Mouse (Mus musculus): Measurements from ENCODE around the gene Ncstn. TPM values are rescaled to one million over a fixed set of nuclear protein-coding genes. Genes with fewer than 3 reads are reported as not detected.

Gene Ncstn
- 115 and 122 TPM in 2 replicates for polyA plus RNA-seq (2014; fragmentation: Nextera tagmentation; extraction: Ambion mirVana)

DNA sequence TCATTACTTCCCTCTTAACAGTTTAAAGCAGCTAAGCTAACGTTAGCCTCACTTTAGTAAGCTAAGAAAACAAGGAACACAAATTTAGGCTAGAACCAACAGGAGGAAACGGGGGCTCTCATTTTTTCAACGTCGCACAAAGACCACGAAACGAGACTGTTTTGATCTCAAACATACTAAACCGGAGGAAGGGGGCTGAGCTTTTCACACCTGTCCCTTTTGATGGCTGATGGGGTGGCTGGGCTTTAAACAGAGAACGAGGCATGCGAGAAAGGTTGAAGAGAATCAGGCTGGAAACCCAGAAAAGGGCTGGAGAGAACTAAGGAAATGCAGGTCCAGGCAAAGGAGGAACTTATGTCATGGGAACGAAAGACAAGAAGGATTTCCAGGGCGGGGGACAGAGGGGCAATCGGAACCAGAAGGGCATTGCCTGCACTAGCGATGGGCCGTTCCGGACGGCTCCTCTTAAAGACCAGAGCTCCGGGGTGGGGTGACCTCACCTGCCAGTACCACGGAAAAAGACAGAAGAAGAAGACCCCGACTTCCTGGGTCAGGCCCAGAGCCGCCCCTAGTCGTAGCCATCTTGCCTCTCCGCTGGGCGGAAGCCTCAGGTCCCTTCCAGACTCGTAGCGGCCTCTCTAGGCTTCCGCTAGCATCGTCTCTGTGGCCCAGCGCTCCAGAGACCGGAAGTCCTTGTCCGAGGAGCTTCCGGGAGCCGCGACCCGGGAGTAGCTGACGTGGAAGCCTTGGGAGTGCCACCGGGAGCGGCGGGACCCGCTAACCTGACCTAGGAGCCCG is at the start of gene Ncstn, which contains the start of gene Copa:
TSS of gene Ncstn (minus strand) at position 695 of the 798 bp plus-strand sequence.
TSS of gene Copa (plus strand) at position 429 of the 798 bp plus-strand sequence.
- H3K4me1 ChIP-seq (ENCODE audit: control insufficient read depth, insufficient read depth, low read length) = peaks cover 10% of the 10 kb centered on the region; the same call in 1 of the 2 replicates
- under 1% methylated on average over 40 of the region's 40 CpGs for WGBS (ENCODE audit: insufficient replicate concordance)

GRCm38 (mm10) chr1:172132319-172132718 is 49.7 kb upstream of the Ncstn start:
- Histone ChIP-seq H3K9me3 (replicated peaks; ENCODE audit: control insufficient read depth, low read length) (no peaks in the 10 kb centered on the region), H3K4me3 (ENCODE audit: low read depth, low read length) (no peak overlapping the region), H3K9ac (ENCODE audit: low read depth, low read length) (no peak overlapping the region), H3K27ac (ENCODE audit: low read depth, low read length) (no peak overlapping the region), H3K36me3 (ENCODE audit: control insufficient read depth, insufficient read depth, low read length) (peaks cover 44% of the 10 kb centered on the region), H3K4me1 (ENCODE audit: control insufficient read depth, insufficient read depth, low read length) (peaks cover 6% of the 10 kb centered on the region), H3K4me2 (no peak overlapping the region), H3K27me3 (ENCODE audit: control insufficient read depth, insufficient read depth, low read length) (no peaks in the 10 kb centered on the region)
- ATAC-seq (replicated peaks; ENCODE audit: insufficient number of reproducible peaks, low FRiP score, low TSS enrichment) = no peak
- 90% methylated on average over 7 of the region's 7 CpGs for WGBS (ENCODE audit: insufficient replicate concordance)

More for the DNA sequence above, at the start of gene Ncstn, which contains the start of gene Copa:
- Histone ChIP-seq H3K4me2 (peak within 1 kb of the TSS; percentile 74), H3K27me3 (ENCODE audit: control insufficient read depth, insufficient read depth, low read length) (no peaks in the 10 kb centered on the region), H3K9ac (ENCODE audit: low read depth, low read length) (peak within 1 kb of the TSS; percentile 94), H3K4me3 (ENCODE audit: low read depth, low read length) (peak within 1 kb of the TSS; percentile 95), H3K27ac (ENCODE audit: low read depth, low read length) (peak within 1 kb of the TSS; percentile 78), H3K36me3 (ENCODE audit: control insufficient read depth, insufficient read depth, low read length) (0 out of 2 replicates have a peak, but pooled peaks cover 7% of the 10 kb centered on the region), H3K9me3 (replicated peaks; ENCODE audit: control insufficient read depth, low read length) (no peaks in the 10 kb centered on the region)
- peak; percentile 95 for ATAC-seq (replicated peaks; ENCODE audit: insufficient number of reproducible peaks, low FRiP score, low TSS enrichment)

GRCm38 (mm10) chr1:172129780-172130179 is 47.2 kb upstream of the Ncstn start:
- ATAC-seq (replicated peaks; ENCODE audit: insufficient number of reproducible peaks, low FRiP score, low TSS enrichment) = no peak
- no peaks in the 10 kb centered on the region for H3K27me3 ChIP-seq (ENCODE audit: control insufficient read depth, insufficient read depth, low read length)
- no peak overlapping the region for H3K4me2 ChIP-seq
- peaks cover 40% of the 10 kb centered on the region for H3K36me3 ChIP-seq (ENCODE audit: control insufficient read depth, insufficient read depth, low read length)
- no peak overlapping the region for H3K4me3 ChIP-seq (ENCODE audit: low read depth, low read length)
- H3K27ac ChIP-seq (ENCODE audit: low read depth, low read length) = no peak overlapping the region
- H3K4me1 ChIP-seq (ENCODE audit: control insufficient read depth, insufficient read depth, low read length) = peaks cover 8% of the 10 kb centered on the region
- 90% methylated on average over 5 of the region's 5 CpGs for WGBS (ENCODE audit: insufficient replicate concordance)
- no peaks in the 10 kb centered on the region for H3K9me3 ChIP-seq (replicated peaks; ENCODE audit: control insufficient read depth, low read length)
- H3K9ac ChIP-seq (ENCODE audit: low read depth, low read length) = no peak overlapping the region

- H3K27ac ChIP-seq (ENCODE audit: low read depth, low read length) = no peak overlapping the region
- no peak overlapping the region for H3K9ac ChIP-seq (ENCODE audit: low read depth, low read length)
- WGBS (ENCODE audit: insufficient replicate concordance) = 77% methylated on average over 2 of the region's 2 CpGs
- no peaks in the 10 kb centered on the region for H3K27me3 ChIP-seq (ENCODE audit: control insufficient read depth, insufficient read depth, low read length)
- H3K4me2 ChIP-seq = no peak overlapping the region
- H3K9me3 ChIP-seq (replicated peaks; ENCODE audit: control insufficient read depth, low read length) = no peaks in the 10 kb centered on the region
- H3K4me3 ChIP-seq (ENCODE audit: low read depth, low read length) = no peak overlapping the region
- peaks cover 8% of the 10 kb centered on the region for H3K4me1 ChIP-seq (ENCODE audit: control insufficient read depth, insufficient read depth, low read length)
- peaks cover 34% of the 10 kb centered on the region for H3K36me3 ChIP-seq (ENCODE audit: control insufficient read depth, insufficient read depth, low read length)
- no peak for ATAC-seq (replicated peaks; ENCODE audit: insufficient number of reproducible peaks, low FRiP score, low TSS enrichment)
These were observed 46.5 kb upstream of the Ncstn start for GRCm38 (mm10) chr1:172129108-172129507.

DNA sequence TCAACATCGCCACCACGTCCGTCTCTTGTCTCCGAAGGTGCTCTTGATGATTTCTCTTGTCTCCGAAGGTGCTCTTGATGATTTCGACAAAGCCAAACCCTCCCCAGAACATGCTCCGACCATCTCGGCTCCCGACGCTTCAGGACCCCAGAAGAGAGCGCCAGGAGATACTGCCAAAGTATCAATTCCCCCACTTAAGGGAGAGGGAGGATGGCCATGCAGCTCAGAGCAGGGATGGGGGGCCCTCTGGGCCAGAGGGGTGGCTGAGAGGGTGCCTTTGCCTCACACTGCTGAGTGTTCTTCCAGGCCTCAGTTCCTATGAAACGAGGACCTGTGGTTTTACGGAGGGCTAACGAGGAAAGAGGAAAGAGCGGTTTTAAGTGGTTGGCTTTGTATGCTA is 46.0 kb upstream of the Ncstn start:
- no peak for ATAC-seq (replicated peaks; ENCODE audit: insufficient number of reproducible peaks, low FRiP score, low TSS enrichment)
- Histone ChIP-seq H3K36me3 (ENCODE audit: control insufficient read depth, insufficient read depth, low read length) (peaks cover 30% of the 10 kb centered on the region), H3K4me2 (no peak overlapping the region), H3K4me1 (ENCODE audit: control insufficient read depth, insufficient read depth, low read length) (peaks cover 8% of the 10 kb centered on the region), H3K9ac (ENCODE audit: low read depth, low read length) (no peak overlapping the region), H3K9me3 (replicated peaks; ENCODE audit: control insufficient read depth, low read length) (no peaks in the 10 kb centered on the region), H3K27me3 (ENCODE audit: control insufficient read depth, insufficient read depth, low read length) (no peaks in the 10 kb centered on the region), H3K27ac (ENCODE audit: low read depth, low read length) (no peak overlapping the region), H3K4me3 (ENCODE audit: low read depth, low read length) (no peak overlapping the region)
- WGBS (ENCODE audit: insufficient replicate concordance) = 93% methylated on average over 15 of the region's 15 CpGs

- H3K36me3 ChIP-seq (ENCODE audit: control insufficient read depth, insufficient read depth, low read length) = peaks cover 29% of the 10 kb centered on the region
- no peaks in the 10 kb centered on the region for H3K9me3 ChIP-seq (replicated peaks; ENCODE audit: control insufficient read depth, low read length)
- peaks cover 8% of the 10 kb centered on the region for H3K4me1 ChIP-seq (ENCODE audit: control insufficient read depth, insufficient read depth, low read length)
- no peaks in the 10 kb centered on the region for H3K27me3 ChIP-seq (ENCODE audit: control insufficient read depth, insufficient read depth, low read length)
- peak overlapping the region; percentile 88 for H3K9ac ChIP-seq (ENCODE audit: low read depth, low read length)
- ATAC-seq (replicated peaks; ENCODE audit: insufficient number of reproducible peaks, low FRiP score, low TSS enrichment) = no peak
- peak overlapping the region; percentile 79 for H3K4me3 ChIP-seq (ENCODE audit: low read depth, low read length)
- H3K4me2 ChIP-seq = peak overlapping the region; percentile 69
- no peak overlapping the region for H3K27ac ChIP-seq (ENCODE audit: low read depth, low read length)
- 35% methylated on average over 5 of the region's 5 CpGs for WGBS (ENCODE audit: insufficient replicate concordance)
These were observed 44.9 kb upstream of the Ncstn start for GRCm38 (mm10) chr1:172127487-172127886.

GRCm38 (mm10) chr1:172126376-172127347 is 44.1 kb upstream of the Ncstn start, which contains the start of gene Pex19:
Gene Pex19, plus strand, starts transcription at chr1:172126755.
- 1% methylated on average over 42 of the region's 42 CpGs for WGBS (ENCODE audit: insufficient replicate concordance)
- ATAC-seq (replicated peaks; ENCODE audit: insufficient number of reproducible peaks, low FRiP score, low TSS enrichment) = peak; percentile 91
- Histone ChIP-seq H3K4me2 (peak within 1 kb of the TSS; percentile 84), H3K4me1 (ENCODE audit: control insufficient read depth, insufficient read depth, low read length) (peaks cover 8% of the 10 kb centered on the region), H3K9me3 (replicated peaks; ENCODE audit: control insufficient read depth, low read length) (no peaks in the 10 kb centered on the region), H3K27me3 (ENCODE audit: control insufficient read depth, insufficient read depth, low read length) (no peaks in the 10 kb centered on the region), H3K27ac (ENCODE audit: low read depth, low read length) (no peak within 1 kb of the TSS), H3K9ac (ENCODE audit: low read depth, low read length) (peak within 1 kb of the TSS; percentile 88), H3K36me3 (ENCODE audit: control insufficient read depth, insufficient read depth, low read length) (peaks cover 27% of the 10 kb centered on the region), H3K4me3 (ENCODE audit: low read depth, low read length) (peak within 1 kb of the TSS; percentile 79)

GRCm38 (mm10) chr1:172124572-172124971 is 42.0 kb upstream of the Ncstn start:
- Histone ChIP-seq H3K27me3 (ENCODE audit: control insufficient read depth, insufficient read depth, low read length) (no peaks in the 10 kb centered on the region), H3K4me2 (no peak overlapping the region), H3K9me3 (replicated peaks; ENCODE audit: control insufficient read depth, low read length) (no peaks in the 10 kb centered on the region), H3K36me3 (ENCODE audit: control insufficient read depth, insufficient read depth, low read length) (peaks cover 33% of the 10 kb centered on the region), H3K27ac (ENCODE audit: low read depth, low read length) (no peak overlapping the region), H3K9ac (ENCODE audit: low read depth, low read length) (no peak overlapping the region), H3K4me3 (ENCODE audit: low read depth, low read length) (no peak overlapping the region), H3K4me1 (ENCODE audit: control insufficient read depth, insufficient read depth, low read length) (peaks cover 8% of the 10 kb centered on the region)
- no peak for ATAC-seq (replicated peaks; ENCODE audit: insufficient number of reproducible peaks, low FRiP score, low TSS enrichment)
- WGBS (ENCODE audit: insufficient replicate concordance) = 69% methylated on average over 6 of the region's 6 CpGs
